19 mouse cellular contexts compared by ENCODE assay signal in genomic region chr10:14087316-14087715, GRCm38 (mm10).
DNase-seq lines count a peak whose midpoint lies in the region; ATAC-seq and TF ChIP-seq lines count a peak whose summit lies in the region.
"Had no signal": no experiment of that assay in that cellular context is flagged by ENCODE, and none has a peak within 500 bp of the region (broad histone marks: within the 10 kb centered on the region; RNA-seq: fewer than 3 reads in every experiment).

No protein-coding gene starts in this region.

- ATAC-seq in forebrain, embryonic 15.5 days (replicated peaks): no peak
- ATAC-seq: intestine, postnatal 0 days; liver, embryonic 12.5 days had no signal

- no peak overlapping the region for H3K9ac ChIP-seq in forebrain, embryonic 15.5 days (replicated peaks)
- H3K9ac ChIP-seq: forebrain, embryonic 12.5 days; hindbrain, embryonic 15.5 days; liver, embryonic 12.5 days had no signal

- H3K27me3 ChIP-seq in kidney, adult 2 months (replicated peaks; ENCODE audit: control insufficient read depth, insufficient read depth, low read length): no peaks in the 10 kb centered on the region
- no peaks in the 10 kb centered on the region for H3K27me3 ChIP-seq in forebrain, embryonic 15.5 days
- H3K27me3 ChIP-seq: forebrain, embryonic 12.5 days; hindbrain, embryonic 15.5 days; liver, embryonic 12.5 days had no signal

- H3K36me3 ChIP-seq in kidney, adult 2 months (ENCODE audit: control insufficient read depth, insufficient read depth, low read length): no peaks in the 10 kb centered on the region
- no peaks in the 10 kb centered on the region for H3K36me3 ChIP-seq in forebrain, embryonic 15.5 days
- H3K36me3 ChIP-seq: forebrain, embryonic 12.5 days; hindbrain, embryonic 15.5 days; limb, embryonic 10.5 days; liver, embryonic 12.5 days had no signal

- no peak for TF ChIP-seq POLR2A in kidney, adult 2 months (IDR thresholded peaks at IDR 0.05; ENCODE audit: low read depth, low read length)

- DNase-seq in heart, adult 11 months: peak; percentile 85
- no peak for DNase-seq in heart, postnatal 4 days
- DNase-seq in kidney, postnatal 14 days: peak; percentile 24
- DNase-seq in kidney, adult 2 months: no peak
- peak; percentile 7 for DNase-seq in thymus, postnatal 0 days (ENCODE audit: low spot score)
- DNase-seq in thymus, postnatal 4 days: no peak
- DNase-seq in ovary, postnatal 36 days (ENCODE audit: low spot score): no peak
- DNase-seq: adrenal gland, adult 2 months; cerebellum, adult 11-12 months; cerebellum, postnatal 25 days; midbrain, embryonic 14.5 days; right cerebral cortex, adult 18-20 months had no signal

- H3K4me2 ChIP-seq in forebrain, embryonic 15.5 days (replicated peaks): no peak overlapping the region
- H3K4me2 ChIP-seq: forebrain, embryonic 12.5 days; hindbrain, embryonic 15.5 days; liver, embryonic 12.5 days had no signal

- peaks cover 8% of the 10 kb centered on the region for H3K4me1 ChIP-seq in kidney, adult 2 months (ENCODE audit: control insufficient read depth, insufficient read depth, low read length)
- peaks cover 22% of the 10 kb centered on the region for H3K4me1 ChIP-seq in forebrain, embryonic 15.5 days
- H3K4me1 ChIP-seq: hindbrain, embryonic 15.5 days; limb, embryonic 10.5 days; liver, embryonic 12.5 days had no signal

- 68% methylated on average over 7 of the region's 7 CpGs for WGBS in kidney, adult 2 months
- 87% methylated on average over 7 of the region's 7 CpGs for WGBS in forebrain, embryonic 15.5 days

- no peak overlapping the region for H3K4me3 ChIP-seq in kidney, adult 2 months (ENCODE audit: insufficient read depth, low read depth, low read length)
- H3K4me3 ChIP-seq in forebrain, embryonic 15.5 days: no peak overlapping the region
- H3K4me3 ChIP-seq: forebrain, embryonic 12.5 days; hindbrain, embryonic 15.5 days; limb, embryonic 10.5 days; liver, embryonic 12.5 days; myocyte had no signal

- H3K27ac ChIP-seq in kidney, adult 2 months (ENCODE audit: insufficient read depth, low read depth, low read length): no peak overlapping the region
- no peak overlapping the region for H3K27ac ChIP-seq in forebrain, embryonic 15.5 days (replicated peaks)
- H3K27ac ChIP-seq: forebrain, embryonic 12.5 days; hindbrain, embryonic 15.5 days; limb, embryonic 10.5 days; liver, embryonic 12.5 days had no signal

- no peak for TF ChIP-seq CTCF in kidney, adult 2 months (conservative IDR thresholded peaks at IDR 0.05; ENCODE audit: insufficient read depth, insufficient read length, low read depth, low read length)

- no peaks in the 10 kb centered on the region for H3K9me3 ChIP-seq in forebrain, embryonic 15.5 days
- H3K9me3 ChIP-seq: forebrain, embryonic 12.5 days; hindbrain, embryonic 15.5 days; limb, embryonic 10.5 days; liver, embryonic 12.5 days had no signal

Comparison
In these comparisons a context has a peak if more than half of its experiments do, and no peak if none do; other contexts are left out.
1. DNase-seq: peak in heart, adult 11 months (single experiment), kidney, postnatal 14 days (single experiment) and thymus, postnatal 0 days (single experiment); none in heart, postnatal 4 days (single experiment), kidney, adult 2 months (single experiment), thymus, postnatal 4 days (single experiment) and ovary, postnatal 36 days (single experiment).